Mouse (Mus musculus): Measurements from ENCODE around the gene Lix1l.

Gene Lix1l

DNA sequence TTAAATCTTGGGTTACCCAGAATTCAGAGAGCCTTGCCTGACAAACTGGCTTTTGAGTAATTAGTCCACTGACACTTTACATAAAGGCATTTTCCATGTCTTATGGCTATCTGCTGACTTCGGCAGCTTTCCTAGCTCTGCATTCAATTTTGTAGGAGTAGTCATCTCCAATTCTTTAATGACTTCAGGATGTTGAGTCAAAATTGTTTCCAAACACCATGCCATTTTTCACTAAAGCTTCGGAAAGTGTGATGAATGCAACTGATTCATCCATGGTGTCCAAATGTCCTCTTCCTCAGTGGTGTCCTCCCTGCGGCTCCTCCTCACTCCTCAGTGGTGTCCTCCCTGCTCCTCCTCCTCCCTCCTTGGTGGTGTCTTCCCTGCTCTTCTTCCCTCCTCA, 17.0 kb downstream of the Lix1l start:
- intact Hi-C loops (cut with DNase I) = no loop called here

GRCm38 (mm10) chr3:96623201-96623600, 22.3 kb downstream of the Lix1l start:
- intact Hi-C loops (cut with DNase I) = no loop called here

GRCm38 (mm10) chr3:96629729-96630600, 29.0 kb downstream of the Lix1l start, which contains the start of gene Rbm8a:
Gene Rbm8a, plus strand, starts transcription at chr3:96629933.
- intact Hi-C loops (cut with DNase I) = no loop called here

GRCm38 (mm10) chr3:96632058-96632457, 31.1 kb downstream of the Lix1l start:
- intact Hi-C loops (cut with DNase I) = no loop called here

GRCm38 (mm10) chr3:96634015-96634414, 33.1 kb downstream of the Lix1l start:
- intact Hi-C loops (cut with DNase I) = no loop called here

DNA sequence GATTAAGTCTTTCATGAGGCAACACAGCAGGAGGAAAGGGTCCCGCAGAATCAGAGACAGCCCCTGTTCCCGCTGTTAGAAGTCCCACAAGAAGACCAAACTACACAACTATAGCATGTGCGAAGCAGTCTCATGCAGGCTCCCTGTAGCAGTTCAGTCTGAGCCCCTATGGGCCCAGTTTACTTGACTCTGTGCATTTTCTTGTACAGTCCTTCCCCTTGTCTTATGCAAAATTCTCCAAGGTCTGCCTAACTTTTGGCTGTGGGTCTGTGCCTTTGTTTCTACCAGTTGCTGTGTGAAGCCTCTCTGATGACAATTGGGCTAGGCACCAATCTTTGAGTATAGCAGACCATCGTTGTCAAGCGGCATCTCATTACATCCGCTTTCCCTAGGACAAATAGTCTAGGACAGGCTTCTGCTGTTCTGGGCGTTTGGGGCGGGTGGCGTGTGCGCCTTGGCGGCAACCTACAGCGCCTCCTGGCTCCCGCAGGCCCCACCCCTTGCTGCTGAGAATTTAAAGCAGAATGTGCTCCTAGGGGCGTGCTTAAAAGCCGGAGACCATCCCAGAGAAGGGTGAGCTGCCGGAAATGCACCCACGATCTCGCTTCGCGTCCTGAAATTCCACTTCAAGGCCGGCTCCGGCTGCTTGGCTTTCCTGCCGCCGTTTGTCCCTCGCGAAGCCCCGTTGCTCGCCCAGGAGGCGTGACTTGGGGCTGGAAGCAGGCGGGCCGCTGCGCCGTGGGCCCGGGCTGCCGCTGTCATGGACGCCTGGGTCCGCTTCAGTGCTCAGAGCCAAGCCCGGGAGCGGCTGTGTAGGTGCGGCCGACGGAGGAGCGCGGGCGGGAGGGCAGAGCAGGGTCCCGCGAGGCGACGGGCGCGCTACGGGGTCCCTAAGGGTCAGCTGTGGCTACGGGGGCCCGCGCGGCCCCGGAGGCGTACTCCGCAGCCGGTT, 34.3 kb downstream of the Lix1l start, which contains the start of the genes Pex11b and Gm42957:
Pex11b (plus strand) TSS at position 449 of the 952 bp plus-strand sequence.
Gm42957 (plus strand) TSS at position 547 of the 952 bp plus-strand sequence.
- intact Hi-C loops (cut with DNase I) = loop anchor here (5.0 kb wide), 1 partner anchor 38 kb away; the partner anchor contains the start of gene Ankrd34a

DNA sequence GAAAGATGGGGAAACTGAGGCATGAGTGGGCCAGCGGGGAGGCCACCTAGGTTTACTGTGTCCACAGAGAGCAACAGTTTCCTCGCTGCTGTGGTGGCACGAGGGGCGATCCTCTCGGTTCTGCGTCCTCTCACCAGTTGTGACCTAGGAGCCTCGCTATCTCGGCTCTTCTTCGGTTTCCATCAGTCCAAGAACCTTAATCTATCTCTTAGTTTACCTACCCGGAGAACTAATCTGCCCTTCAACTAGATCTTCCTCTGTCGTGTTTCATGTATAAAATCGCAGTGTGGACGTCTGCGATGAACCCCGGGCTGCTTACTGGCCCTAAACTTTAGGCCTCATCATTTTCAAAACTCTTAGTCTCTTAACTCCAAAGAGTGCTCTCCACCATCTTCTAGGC, 35.0 kb downstream of the Lix1l start:
- intact Hi-C loops (cut with DNase I) = loop anchor here (5.0 kb wide), 1 partner anchor 39 kb away; the partner anchor contains the start of gene Ankrd34a

DNA sequence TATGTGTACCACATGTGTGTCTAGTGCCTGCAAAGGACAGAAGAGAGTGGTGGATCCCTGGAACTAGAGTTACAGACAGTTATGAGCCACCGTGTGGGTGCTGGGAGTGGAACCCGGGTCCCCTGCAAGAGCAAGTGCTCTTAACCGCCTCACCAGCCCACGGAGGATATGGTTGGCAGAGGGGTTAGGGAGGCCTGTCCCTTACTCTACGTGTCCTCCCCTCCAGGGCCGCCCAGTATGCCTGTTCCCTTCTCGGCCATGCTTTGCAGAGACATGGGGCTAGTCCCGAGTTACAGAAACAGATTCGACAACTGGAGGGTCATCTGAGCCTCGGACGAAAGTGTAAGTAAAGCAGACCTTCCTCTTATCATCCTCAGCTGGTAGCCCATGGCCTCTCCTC, 35.5 kb downstream of the Lix1l start:
- intact Hi-C loops (cut with DNase I) = loop anchor here (5.0 kb wide), 1 partner anchor 39 kb away; the partner anchor contains the start of gene Ankrd34a

DNA sequence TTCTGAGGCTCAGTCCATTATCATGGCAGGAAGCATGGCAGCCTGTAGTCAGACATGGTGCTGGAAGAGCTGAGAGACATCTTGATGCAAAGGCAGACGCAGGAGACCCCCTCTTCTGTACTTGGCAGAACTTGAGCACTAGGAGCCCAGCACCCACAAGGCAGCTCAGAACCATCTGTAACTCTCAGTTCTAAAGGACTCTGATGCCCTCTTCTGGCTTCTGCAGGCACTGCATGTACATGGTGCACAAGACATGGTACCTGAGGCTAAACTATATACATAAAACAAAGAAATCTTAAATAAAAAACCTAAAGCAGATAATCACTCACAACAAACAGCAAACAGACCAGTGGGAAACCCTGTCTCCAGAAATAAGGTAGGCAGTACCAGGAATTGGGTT, 38.3 kb downstream of the Lix1l start:
- intact Hi-C loops (cut with DNase I) = loop anchor here (2.0 to 5.0 kb wide), 3 partner anchors 42 to 94 kb away; partner anchors contain the start of gene Ankrd34a

DNA sequence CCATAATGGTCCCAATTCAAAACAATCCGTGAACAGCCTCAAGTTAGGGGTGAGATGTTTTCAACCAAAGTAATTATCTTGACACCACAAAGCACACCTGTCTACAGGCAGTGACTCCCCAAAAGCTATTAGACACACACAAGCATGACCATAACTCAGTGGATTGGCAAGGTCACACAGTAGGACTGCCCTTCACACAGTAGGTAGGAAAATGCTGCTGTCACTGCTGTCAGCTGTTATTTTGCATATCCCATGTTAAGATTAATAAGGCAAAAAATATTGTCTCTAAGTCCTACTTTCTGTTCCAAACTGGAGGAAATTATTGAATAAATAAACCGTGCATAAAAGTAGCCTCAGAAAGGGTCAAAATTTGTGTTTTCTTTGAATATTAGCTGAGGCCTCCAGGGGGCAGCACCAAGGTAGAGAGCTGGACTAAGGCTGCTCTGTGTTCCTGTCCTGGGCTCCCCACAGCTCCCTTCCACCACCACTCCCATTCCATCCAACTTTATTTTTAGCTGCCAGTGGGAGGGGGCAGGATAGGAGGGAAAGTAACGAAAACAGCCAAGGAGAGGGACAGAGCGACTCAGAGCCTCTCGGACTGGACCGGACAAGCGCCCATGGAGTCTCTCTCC, 44.2 kb downstream of the Lix1l start, which contains the start of gene Itga10:
Itga10 (plus strand) TSS at position 567 of the 632 bp plus-strand sequence.
- intact Hi-C loops (cut with DNase I) = loop anchor here (10.0 kb wide), 1 partner anchor 60 kb away; the partner anchor contains the start of gene Nudt17

DNA sequence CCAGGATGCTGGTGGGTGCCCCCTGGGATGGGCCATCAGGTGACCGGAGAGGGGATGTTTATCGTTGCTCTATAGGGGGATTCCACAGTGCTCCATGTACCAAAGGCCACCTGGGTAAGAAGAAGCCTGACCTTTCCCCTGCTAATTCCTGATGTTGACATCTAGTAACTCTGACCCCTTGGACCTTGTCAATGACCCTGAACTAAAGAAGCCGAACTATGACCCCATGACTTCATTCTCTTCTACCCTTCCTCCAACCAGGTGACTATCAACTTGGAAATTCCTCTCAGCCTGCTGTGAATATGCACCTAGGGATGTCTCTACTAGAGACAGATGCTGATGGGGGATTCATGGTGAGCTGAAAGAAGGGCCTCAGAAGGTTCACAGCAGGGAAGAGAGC, 46.4 kb downstream of the Lix1l start:
- intact Hi-C loops (cut with DNase I) = loop anchor here (10.0 kb wide), 1 partner anchor 57 kb away; the partner anchor contains the start of gene Nudt17

DNA sequence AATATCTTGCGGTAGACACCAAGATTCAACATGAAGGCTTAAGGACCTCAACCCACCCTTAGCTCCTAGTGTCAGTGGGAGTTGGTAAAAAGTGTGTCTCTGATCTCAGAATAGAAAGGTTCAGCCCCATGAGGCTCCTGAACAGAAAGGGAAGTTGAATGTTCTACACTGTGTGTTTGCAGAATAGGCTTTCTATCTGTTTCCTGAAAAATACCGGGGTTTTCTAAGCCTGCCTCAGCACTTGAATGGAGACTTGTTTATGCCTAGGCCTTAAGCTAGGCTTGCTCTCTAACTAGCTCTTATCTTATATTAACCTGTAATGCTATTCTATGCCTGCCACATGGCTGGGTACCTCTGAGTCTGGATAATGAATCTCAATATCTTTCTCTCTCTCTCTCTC, 60.0 kb downstream of the Lix1l start:
- intact Hi-C loops (cut with DNase I) = no loop called here

GRCm38 (mm10) chr3:96662731-96663316, 61.9 kb downstream of the Lix1l start:
- intact Hi-C loops (cut with DNase I) = no loop called here

GRCm38 (mm10) chr3:96663432-96664239, 62.7 kb downstream of the Lix1l start:
- intact Hi-C loops (cut with DNase I) = no loop called here

DNA sequence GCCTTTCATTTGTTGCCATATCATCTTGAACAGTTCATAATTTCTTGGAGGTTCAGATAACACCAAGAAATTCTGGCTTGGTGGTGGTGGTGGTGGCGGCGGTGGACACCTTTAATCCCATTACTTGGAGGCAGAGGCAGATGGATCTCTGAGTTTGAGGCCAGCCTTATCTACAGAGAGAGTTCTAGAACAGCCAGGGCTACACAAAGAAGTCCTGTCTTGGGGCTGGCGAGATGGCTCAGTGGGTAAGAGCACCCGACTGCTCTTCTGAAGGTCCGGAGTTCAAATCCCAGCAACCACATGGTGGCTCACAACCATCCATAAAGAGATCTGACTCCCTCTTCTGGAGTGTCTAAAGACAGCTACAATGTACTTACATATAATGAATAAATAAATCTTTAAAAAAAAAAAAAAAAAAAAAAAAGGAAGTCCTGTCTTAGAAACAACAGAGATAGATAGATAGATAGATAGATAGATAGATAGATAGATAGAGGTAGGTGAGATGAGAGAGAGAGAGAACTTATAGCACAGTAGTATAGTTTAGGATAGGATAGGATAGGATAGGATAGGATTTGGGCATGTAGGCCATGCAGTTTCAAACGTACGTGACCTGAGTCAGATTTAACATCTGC, 64.9 kb downstream of the Lix1l start:
- intact Hi-C loops (cut with DNase I) = loop anchor here (2.0 kb wide), 1 partner anchor 37 kb away; no protein-coding TSS in a partner anchor

DNA sequence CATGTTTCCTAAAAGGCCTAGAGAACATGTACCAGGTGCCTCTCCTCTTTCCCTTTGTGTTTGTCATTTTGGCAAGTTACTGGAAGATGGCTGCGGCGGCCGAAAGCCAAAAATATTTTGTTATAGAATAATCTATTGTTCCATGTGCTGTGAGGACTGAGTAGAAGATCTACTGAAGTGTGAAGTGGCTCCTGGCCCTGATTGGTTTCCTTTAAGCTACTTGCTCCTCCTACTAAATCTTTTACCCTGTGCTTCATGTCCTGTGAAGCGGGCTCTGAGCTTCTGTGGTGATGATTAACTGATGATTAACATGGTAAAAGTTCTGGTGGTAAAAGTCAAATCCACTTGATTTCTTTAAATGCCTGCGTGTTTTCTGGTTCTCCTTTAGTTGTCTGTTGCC, 66.0 kb downstream of the Lix1l start:
- intact Hi-C loops (cut with DNase I) = loop anchor here (2.0 kb wide), 1 partner anchor 36 kb away; no protein-coding TSS in a partner anchor

DNA sequence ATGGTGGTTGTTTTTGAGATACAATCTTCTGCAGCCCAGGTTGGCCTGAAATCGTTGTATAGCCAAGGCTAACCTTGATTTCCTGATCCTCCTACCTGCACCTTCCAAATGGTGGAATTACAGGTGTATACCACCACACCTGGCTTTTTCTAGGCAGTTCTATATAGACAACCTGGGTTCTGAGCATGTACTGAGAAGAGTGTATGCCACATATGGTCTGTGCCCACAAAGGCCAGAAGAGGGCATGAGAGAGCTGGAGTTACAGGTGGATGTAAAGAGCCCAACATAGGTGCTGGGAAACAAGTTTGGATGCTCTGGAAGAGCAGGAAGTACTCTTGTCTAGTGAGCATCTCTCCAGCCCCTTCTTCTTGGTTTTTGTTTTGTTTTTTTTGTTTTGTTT, 66.4 kb downstream of the Lix1l start:
- intact Hi-C loops (cut with DNase I) = loop anchor here (2.0 kb wide), 1 partner anchor 35 kb away; no protein-coding TSS in a partner anchor

- intact Hi-C loops (cut with DNase I) = no loop called here
Measured at GRCm38 (mm10) chr3:96668424-96669067, 67.6 kb downstream of the Lix1l start.

Data from adrenal gland (tissue).